Mouse (Mus musculus) liver, embryonic 15.5 days (tissue): ENCODE measurements around the gene Immp2l. TPM values are rescaled to one million over a fixed set of nuclear protein-coding genes. Genes with fewer than 3 reads are reported as not detected.

Experiments used
- ATAC-seq: fragments of 200-750 bp; cut with Nextera tagmentation; 2 replicates; pipeline ENCODE4 v1.8.0; 2017; ENCODE audit warnings: moderate number of reproducible peaks, mild to moderate bottlenecking, moderate library complexity; ENCODE audit not compliant: insufficient read depth
- H3K27ac ChIP-seq: fragments of 300-500 bp; sonication (generic); replicated peaks from 2 replicates; pipeline ENCODE4 v1.5.1; 2015; ENCODE audit warnings: mild to moderate bottlenecking, inconsistent platforms
- H3K27me3 ChIP-seq: fragments of 300-500 bp; sonication (generic); 2 replicates; pipeline ENCODE4 v1.6.1; 2015; ENCODE audit warnings: mild to moderate bottlenecking, inconsistent platforms
- H3K36me3 ChIP-seq: fragments of 300-500 bp; sonication (generic); replicated peaks from 2 replicates; pipeline ENCODE4 v1.6.1; 2015; ENCODE audit warnings: moderate library complexity, mild to moderate bottlenecking, inconsistent platforms
- H3K4me1 ChIP-seq: fragments of 300-500 bp; sonication (generic); replicated peaks from 2 replicates; pipeline ENCODE4 v1.6.1; 2015; ENCODE audit warnings: inconsistent platforms
- H3K4me2 ChIP-seq: fragments of 300-500 bp; sonication (generic); 2 replicates; pipeline ENCODE4 v1.6.1; 2015; ENCODE audit warnings: moderate library complexity, mild to moderate bottlenecking, inconsistent platforms
- H3K4me3 ChIP-seq: fragments of 300-500 bp; sonication (generic); replicated peaks from 2 replicates; pipeline ENCODE4 v1.5.1; 2015; ENCODE audit warnings: mild to moderate bottlenecking, inconsistent platforms
- H3K9ac ChIP-seq: fragments of 300-500 bp; sonication (generic); 2 replicates; pipeline ENCODE4 v1.6.1; 2015; ENCODE audit warnings: moderate library complexity, mild to moderate bottlenecking, inconsistent platforms
- H3K9me3 ChIP-seq: fragments of 300-500 bp; sonication (generic); replicated peaks from 2 replicates; pipeline ENCODE4 v1.6.1; 2016; ENCODE audit warnings: inconsistent platforms
- WGBS: fragments of 180-500 bp; shearing (Covaris S2); methylation state at CpG from one replicate; pipeline ENCODE4 v1.1.7; 2015; ENCODE audit warnings: mixed read lengths; ENCODE audit not compliant: insufficient replicate concordance; 5-methylcytosine and 5-hydroxymethylcytosine counted together
- polyA plus RNA-seq: library from polyadenylated mRNA; unstranded; fragments of >200 nt; fragmentation: Nextera tagmentation; extraction: Ambion mirVana; gene quantifications from 2 replicates; pipeline ENCODE4 v1.2.1, GENCODE M21; 2015

The Immp2l gene
- polyA plus RNA-seq, 1 experiment from 2014 or later: 9.4 TPM

GRCm38 (mm10) chr12:41944079-41944672 is 920.3 kb downstream of the Immp2l start:
- no peak overlapping the region for H3K4me2 ChIP-seq
- no peaks in the 10 kb centered on the region for H3K9me3 ChIP-seq
- no peak overlapping the region for H3K27ac ChIP-seq
- H3K27me3 ChIP-seq: no peaks in the 10 kb centered on the region
- no peak overlapping the region for H3K4me3 ChIP-seq
- ATAC-seq: no peak
- WGBS: 54% methylated on average over 4 of the region's 4 CpGs
- H3K36me3 ChIP-seq: no peaks in the 10 kb centered on the region
- H3K4me1 ChIP-seq: no peaks in the 10 kb centered on the region
- H3K9ac ChIP-seq: no peak overlapping the region

GRCm38 (mm10) chr12:41946536-41946935 is 922.6 kb downstream of the Immp2l start:
- Histone ChIP-seq H3K9me3 (no peaks in the 10 kb centered on the region), H3K4me3 (no peak overlapping the region), H3K4me2 (no peak overlapping the region), H3K27ac (no peak overlapping the region), H3K27me3 (no peaks in the 10 kb centered on the region), H3K4me1 (no peaks in the 10 kb centered on the region), H3K9ac (no peak overlapping the region), H3K36me3 (no peaks in the 10 kb centered on the region)
- no peak for ATAC-seq

- WGBS: 53% methylated on average over 1 of the region's 1 CpGs
- Histone ChIP-seq H3K27ac (no peak overlapping the region), H3K4me1 (no peaks in the 10 kb centered on the region), H3K4me3 (no peak overlapping the region), H3K36me3 (no peaks in the 10 kb centered on the region), H3K27me3 (no peaks in the 10 kb centered on the region), H3K4me2 (no peak overlapping the region), H3K9ac (no peak overlapping the region), H3K9me3 (no peaks in the 10 kb centered on the region)
- ATAC-seq: no peak
Measured at GRCm38 (mm10) chr12:41949409-41949808, 925.5 kb downstream of the Immp2l start.

- Histone ChIP-seq H3K36me3 (no peaks in the 10 kb centered on the region), H3K9ac (no peak overlapping the region), H3K4me2 (no peak overlapping the region), H3K4me1 (no peaks in the 10 kb centered on the region), H3K9me3 (no peaks in the 10 kb centered on the region), H3K4me3 (no peak overlapping the region), H3K27ac (no peak overlapping the region), H3K27me3 (no peaks in the 10 kb centered on the region)
- ATAC-seq: no peak
- 48% methylated on average over 6 of the region's 6 CpGs for WGBS
Measured at GRCm38 (mm10) chr12:41949841-41950241, 926.0 kb downstream of the Immp2l start.

GRCm38 (mm10) chr12:41950726-41951125 is 926.8 kb downstream of the Immp2l start:
- Histone ChIP-seq H3K9me3 (no peaks in the 10 kb centered on the region), H3K9ac (no peak overlapping the region), H3K4me2 (no peak overlapping the region), H3K4me3 (no peak overlapping the region), H3K4me1 (no peaks in the 10 kb centered on the region), H3K27ac (no peak overlapping the region), H3K27me3 (no peaks in the 10 kb centered on the region), H3K36me3 (no peaks in the 10 kb centered on the region)
- 65% methylated on average over 2 of the region's 2 CpGs for WGBS
- no peak for ATAC-seq

- Histone ChIP-seq H3K27me3 (no peaks in the 10 kb centered on the region), H3K27ac (no peak overlapping the region), H3K9ac (no peak overlapping the region), H3K9me3 (no peaks in the 10 kb centered on the region), H3K4me1 (no peaks in the 10 kb centered on the region), H3K36me3 (no peaks in the 10 kb centered on the region), H3K4me3 (no peak overlapping the region), H3K4me2 (no peak overlapping the region)
- WGBS: 29% methylated on average over 4 of the region's 4 CpGs
- no peak for ATAC-seq
Measured at GRCm38 (mm10) chr12:41961038-41961437, 937.1 kb downstream of the Immp2l start.

GRCm38 (mm10) chr12:41991408-41991807 is 967.5 kb downstream of the Immp2l start:
- ATAC-seq: no peak
- WGBS: 37% methylated on average over 1 of the region's 1 CpGs
- Histone ChIP-seq H3K4me2 (no peak overlapping the region), H3K36me3 (no peaks in the 10 kb centered on the region), H3K27me3 (no peaks in the 10 kb centered on the region), H3K9ac (no peak overlapping the region), H3K4me3 (no peak overlapping the region), H3K27ac (no peak overlapping the region), H3K9me3 (no peaks in the 10 kb centered on the region), H3K4me1 (no peaks in the 10 kb centered on the region)
